Mouse (Mus musculus): ENCODE results near the gene Sgo2b. TPM values are rescaled to one million over a fixed set of nuclear protein-coding genes. Genes with fewer than 3 reads are reported as not detected.

The Sgo2b gene
- polyA plus RNA-seq (2012; rRNA removed) = 0.01 and 0.04 TPM in 2 replicates

DNA sequence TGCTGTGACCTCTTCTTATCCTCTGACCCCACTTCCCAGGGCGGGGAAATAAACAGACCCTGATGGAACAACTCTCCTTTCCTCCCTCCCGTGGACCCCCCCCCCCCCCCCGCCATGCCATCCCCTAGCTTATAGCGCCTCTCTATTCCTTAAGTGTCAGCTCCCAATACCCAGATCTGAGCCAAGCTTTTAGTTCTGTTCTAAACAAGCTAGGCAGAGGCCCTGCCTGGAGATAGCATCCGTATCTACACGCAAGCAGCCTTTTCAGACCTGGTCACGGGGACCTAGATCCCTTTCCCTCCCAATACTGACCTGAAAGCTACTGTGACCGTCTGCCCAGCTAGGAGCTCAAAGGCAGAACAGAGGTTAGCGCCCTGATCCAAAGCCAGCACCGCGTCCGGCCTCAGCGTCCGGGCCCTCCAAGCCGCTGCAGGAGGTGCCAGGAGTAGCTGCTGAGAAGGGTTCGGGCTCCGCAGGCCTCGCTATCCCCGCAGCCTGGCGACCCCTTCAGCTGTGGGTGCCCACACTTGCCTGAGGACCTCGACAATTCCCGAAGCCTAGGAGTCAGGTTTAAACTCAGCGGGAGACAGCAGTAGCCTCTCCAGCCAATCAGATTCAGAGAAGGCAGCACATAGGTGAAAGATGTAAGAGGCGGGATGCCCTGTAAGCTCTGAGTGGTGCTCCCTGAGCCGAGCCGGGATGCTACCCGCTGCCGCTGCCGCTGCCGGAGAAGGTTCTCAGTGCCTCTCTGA lies at the start of gene Sgo2b:
Gene Sgo2b, minus strand, starts transcription at position 623 of the 752 bp plus-strand sequence.

